Mouse (Mus musculus) B cell, adult 62 days (primary cell): ENCODE results near the gene Defa21. TPM values are rescaled to one million over a fixed set of nuclear protein-coding genes. Genes with fewer than 3 reads are reported as not detected.

ENCODE experiments used
- total RNA-seq: library from RNA; stranded (reverse); gene quantifications from 4 replicates; pipeline ENCODE4 v1.2.4, GENCODE M21; 2023

Gene Defa21
- total RNA-seq = not detected in 4 replicates

GRCm38 (mm10) chr8:21025245-21025644 is at the start of gene Defa21:
Gene Defa21, plus strand, starts transcription at chr8:21025545.

GRCm38 (mm10) chr8:21054747-21055146 is 29.4 kb downstream of the Defa21 start, which contains the start of gene Defa23:
Gene Defa23, plus strand, starts transcription at chr8:21055047.

GRCm38 (mm10) chr8:21064738-21065137 is 39.4 kb downstream of the Defa21 start, which contains the start of gene Defa35:
Gene Defa35, plus strand, starts transcription at chr8:21065038.

Other genes with a start within 250 kb of the Defa21 start
- not detected in 4 replicates for gene Defb33, start 132.9 kb upstream of the Defa21 start, total RNA-seq
- gene Gm15056, start 122.9 kb upstream of the Defa21 start, total RNA-seq = not detected in 4 replicates
- not detected in 4 replicates for gene Gm6040, start 103.5 kb upstream of the Defa21 start, total RNA-seq
- not detected in 4 replicates for gene AY761185, start 80.8 kb upstream of the Defa21 start, total RNA-seq
- not detected in 4 replicates for gene Defa23, start 29.5 kb downstream of the Defa21 start, total RNA-seq
- not detected in 4 replicates for gene Defa35, start 39.5 kb downstream of the Defa21 start, total RNA-seq
- gene Defa25, start 58.9 kb downstream of the Defa21 start, total RNA-seq = not detected in 4 replicates
- not detected in 4 replicates for gene Gm14851, start 70.5 kb downstream of the Defa21 start, total RNA-seq
- gene Defa30, start 109.1 kb downstream of the Defa21 start, total RNA-seq = not detected in 4 replicates
- not detected in 4 replicates for gene Defa22, start 136.7 kb downstream of the Defa21 start, total RNA-seq
- gene Defa31, start 166.1 kb downstream of the Defa21 start, total RNA-seq = not detected in 4 replicates
- not detected in 4 replicates for gene Gm15293, start 176.0 kb downstream of the Defa21 start, total RNA-seq
- gene Gm15292, start 224.2 kb downstream of the Defa21 start, total RNA-seq = not detected in 4 replicates